Comparison of ENCODE assay signal across 20 mouse cellular contexts in genomic region chr3:157209386-157209785, GRCm38 (mm10).
DNase-seq lines count a peak whose midpoint lies in the region; ATAC-seq and TF ChIP-seq lines count a peak whose summit lies in the region.
"Had no signal": no experiment of that assay in that cellular context is flagged by ENCODE, and none has a peak within 500 bp of the region (broad histone marks: within the 10 kb centered on the region; RNA-seq: fewer than 3 reads in every experiment).

No protein-coding gene starts in this region.

- no peaks in the 10 kb centered on the region for H3K9me3 ChIP-seq in hindbrain, postnatal 0 days (ENCODE audit: low read length)
- no peaks in the 10 kb centered on the region for H3K9me3 ChIP-seq in hindbrain, embryonic 10.5 days
- H3K9me3 ChIP-seq in forebrain, embryonic 10.5 days, result no peaks in the 10 kb centered on the region
- H3K9me3 ChIP-seq: embryonic facial prominence, embryonic 12.5 days; forebrain, embryonic 12.5 days; heart, embryonic 15.5 days; limb, embryonic 15.5 days; megakaryocyte, embryonic 14.5 days; neural tube, embryonic 12.5 days had no signal

- no peak for DNase-seq in hindbrain, postnatal 0 days (ENCODE audit: low spot score)
- no peak for DNase-seq in hindbrain, embryonic 10.5 days (ENCODE audit: low spot score)
- DNase-seq in brain, adult 2 months (ENCODE audit: low read depth, low spot score), result peak; percentile 94
- peak; percentile 82 to 83 for DNase-seq in cerebellum, adult 18-20 months
- DNase-seq in cerebellum, postnatal 14 days, result peak; percentile 76 to 85
- DNase-seq in forebrain, embryonic 10.5 days (ENCODE audit: extremely low spot score, low spot score), result no peak
- DNase-seq in ovary, postnatal 10 days (ENCODE audit: low spot score), result no peak
- DNase-seq in ovary, postnatal 14 days (ENCODE audit: low spot score), result no peak
- DNase-seq: gastrocnemius, postnatal 36 days; heart, postnatal 4 days; lung, embryonic 14.5 days; lung, postnatal 36 days had no signal

- peak; percentile 13 for ATAC-seq in hindbrain, postnatal 0 days

- no peak overlapping the region for H3K9ac ChIP-seq in hindbrain, postnatal 0 days (replicated peaks; ENCODE audit: low read length)
- H3K9ac ChIP-seq: embryonic facial prominence, embryonic 12.5 days; forebrain, embryonic 12.5 days; heart, embryonic 15.5 days; limb, embryonic 15.5 days; liver, embryonic 14.5 days; lung, embryonic 14.5 days; neural tube, embryonic 12.5 days had no signal

- peak overlapping the region; percentile 60; the same call in 1 of the 2 replicates for H3K27ac ChIP-seq in hindbrain, postnatal 0 days
- H3K27ac ChIP-seq in hindbrain, embryonic 10.5 days, result no peak overlapping the region
- H3K27ac ChIP-seq in forebrain, embryonic 10.5 days, result no peak overlapping the region
- H3K27ac ChIP-seq: embryonic facial prominence, embryonic 12.5 days; forebrain, embryonic 12.5 days; heart, embryonic 15.5 days; limb, embryonic 15.5 days; liver, embryonic 14.5 days; neural tube, embryonic 12.5 days; stomach, postnatal 0 days had no signal

- 51% methylated on average over 2 of the region's 2 CpGs for WGBS in hindbrain, postnatal 0 days
- WGBS in hindbrain, embryonic 10.5 days, result 79% methylated on average over 2 of the region's 2 CpGs
- 85% methylated on average over 2 of the region's 2 CpGs for WGBS in forebrain, embryonic 10.5 days

- H3K27me3 ChIP-seq in hindbrain, postnatal 0 days (ENCODE audit: insufficient read depth, low read length), result no peaks in the 10 kb centered on the region
- H3K27me3 ChIP-seq in hindbrain, embryonic 10.5 days (ENCODE audit: insufficient read depth, poor library complexity, severe bottlenecking), result no peaks in the 10 kb centered on the region
- no peaks in the 10 kb centered on the region for H3K27me3 ChIP-seq in forebrain, embryonic 10.5 days (ENCODE audit: poor library complexity, severe bottlenecking)
- H3K27me3 ChIP-seq: embryonic facial prominence, embryonic 12.5 days; forebrain, embryonic 12.5 days; heart, embryonic 15.5 days; limb, embryonic 15.5 days; neural tube, embryonic 12.5 days had no signal

- no peak for TF ChIP-seq CTCF in hindbrain, postnatal 0 days (IDR thresholded peaks at IDR 0.05; ENCODE audit: low read depth)

- H3K36me3 ChIP-seq in hindbrain, postnatal 0 days (ENCODE audit: insufficient read depth, low read length), result no peaks in the 10 kb centered on the region
- no peaks in the 10 kb centered on the region for H3K36me3 ChIP-seq in hindbrain, embryonic 10.5 days
- H3K36me3 ChIP-seq in forebrain, embryonic 10.5 days (replicated peaks), result no peaks in the 10 kb centered on the region
- H3K36me3 ChIP-seq: embryonic facial prominence, embryonic 12.5 days; forebrain, embryonic 12.5 days; heart, embryonic 15.5 days; limb, embryonic 15.5 days; neural tube, embryonic 12.5 days had no signal

- no peak overlapping the region for H3K4me3 ChIP-seq in hindbrain, postnatal 0 days (ENCODE audit: low read length)
- H3K4me3 ChIP-seq in hindbrain, embryonic 10.5 days, result no peak overlapping the region
- H3K4me3 ChIP-seq in forebrain, embryonic 10.5 days, result no peak overlapping the region
- H3K4me3 ChIP-seq: embryonic facial prominence, embryonic 12.5 days; forebrain, embryonic 12.5 days; heart, embryonic 15.5 days; limb, embryonic 15.5 days; megakaryocyte, embryonic 14.5 days; neural tube, embryonic 12.5 days had no signal

- no peaks in the 10 kb centered on the region for H3K4me1 ChIP-seq in hindbrain, postnatal 0 days (ENCODE audit: insufficient read depth, low read length)
- peaks cover 8% of the 10 kb centered on the region for H3K4me1 ChIP-seq in hindbrain, embryonic 10.5 days (replicated peaks)
- no peaks in the 10 kb centered on the region for H3K4me1 ChIP-seq in forebrain, embryonic 10.5 days
- H3K4me1 ChIP-seq: embryonic facial prominence, embryonic 12.5 days; forebrain, embryonic 12.5 days; heart, embryonic 15.5 days; limb, embryonic 15.5 days; megakaryocyte, embryonic 14.5 days; neural tube, embryonic 12.5 days had no signal

- H3K4me2 ChIP-seq in hindbrain, postnatal 0 days (ENCODE audit: low read depth, low read length), result no peak overlapping the region
- H3K4me2 ChIP-seq: embryonic facial prominence, embryonic 12.5 days; forebrain, embryonic 12.5 days; heart, embryonic 15.5 days; limb, embryonic 15.5 days; lung, embryonic 14.5 days; neural tube, embryonic 12.5 days had no signal

Comparison
In these comparisons a context has a peak if more than half of its experiments do, and no peak if none do; other contexts are left out.
1. DNase-seq: peak in brain, adult 2 months (single experiment), cerebellum, adult 18-20 months (2 of 2) and cerebellum, postnatal 14 days (2 of 2); none in hindbrain, postnatal 0 days (single experiment), hindbrain, embryonic 10.5 days (single experiment), forebrain, embryonic 10.5 days (single experiment), ovary, postnatal 10 days (single experiment) and ovary, postnatal 14 days (single experiment).